Mouse (Mus musculus): ENCODE data around the gene Vmn2r-ps130.
"Not testable (repeated sequence)": the region's sequence is repeated elsewhere in the genome, so short reads cannot be mapped to it uniquely, and the experiment has no call there.

Vmn2r-ps130 gene

GRCm38 (mm10) chr17:23060866-23061265 lies at the start of gene Vmn2r-ps130:
Vmn2r-ps130 (plus strand) TSS chr17:23061166.
- not testable (repeated sequence) for DNase-seq (ENCODE audit: low spot score in 2 of 2)

Data from frontal cortex, postnatal 14 days (tissue).